Mouse (Mus musculus) gastrocnemius, postnatal 36 days (tissue): ENCODE results near the gene Pou6f1. TPM values are rescaled to one million over a fixed set of nuclear protein-coding genes. Genes with fewer than 3 reads are reported as not detected.

Source experiments
- DNase-seq, 2 experiments: peaks; one replicate each; pipeline ENCODE4 v3.0.0; 2022
- intact Hi-C: fragments of 180-260 bp; cut with DNase I; formaldehyde crosslinking; loops from one replicate; pipeline ENCODE4 v1.15.1; 2025
- microRNA-seq, 2 experiments: library from miRNA; unstranded; fragments of <30 nt; microRNA quantifications; one replicate each; pipeline ENCODE4 v1.2.0; 2021
- total RNA-seq, 2 experiments: library from RNA; stranded (reverse); gene quantifications; 2 replicates each; pipeline ENCODE4 v1.2.3; 2021

Gene Pou6f1
- total RNA-seq, 2 experiments from 2014 or later = 10.4 to 14.1 TPM

DNA sequence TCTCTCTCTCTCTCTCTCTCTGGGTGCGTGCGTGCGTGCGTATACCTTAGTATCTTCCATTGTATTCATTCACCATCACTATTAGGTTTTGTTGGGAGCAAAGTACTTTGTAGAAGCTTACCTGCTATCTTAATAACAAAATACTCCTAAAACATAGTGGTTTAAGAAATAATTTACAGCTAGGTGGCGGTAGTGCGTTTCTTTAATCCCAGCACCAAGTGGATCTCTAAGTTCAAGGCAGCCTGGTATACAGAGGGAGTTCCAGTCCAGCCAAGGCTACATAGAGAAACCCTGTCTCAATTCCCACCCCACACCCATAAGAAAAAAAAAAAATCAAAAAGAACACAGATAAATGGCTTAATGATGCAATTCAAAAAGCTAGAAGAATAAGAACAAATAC is 61.9 kb downstream of the Pou6f1 start:
- DNase-seq = no peak
- intact Hi-C loops = loop anchor here (2.0 kb wide), 1 partner anchor 75 kb away; no protein-coding TSS in a partner anchor

DNA sequence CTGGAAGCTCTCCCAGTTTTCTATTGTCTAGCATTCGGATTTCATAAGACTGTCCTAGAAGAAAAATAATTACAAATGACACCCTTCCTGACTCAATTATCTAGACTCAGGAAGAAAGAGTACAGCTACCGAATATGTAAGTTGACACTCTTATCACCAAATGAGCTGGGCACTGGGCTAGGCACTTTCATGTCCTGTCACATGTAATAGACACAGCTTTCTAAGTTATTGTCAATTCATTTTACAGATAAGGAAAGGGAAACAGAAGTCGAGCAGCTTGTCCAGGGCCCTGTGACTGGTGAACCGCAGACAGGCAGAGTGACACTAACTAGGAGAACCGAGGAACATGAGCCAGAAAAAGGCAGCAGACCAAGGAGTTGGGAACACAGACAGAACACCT is 71.9 kb downstream of the Pou6f1 start:
- intact Hi-C loops = no loop called here
- DNase-seq = no peak

DNA sequence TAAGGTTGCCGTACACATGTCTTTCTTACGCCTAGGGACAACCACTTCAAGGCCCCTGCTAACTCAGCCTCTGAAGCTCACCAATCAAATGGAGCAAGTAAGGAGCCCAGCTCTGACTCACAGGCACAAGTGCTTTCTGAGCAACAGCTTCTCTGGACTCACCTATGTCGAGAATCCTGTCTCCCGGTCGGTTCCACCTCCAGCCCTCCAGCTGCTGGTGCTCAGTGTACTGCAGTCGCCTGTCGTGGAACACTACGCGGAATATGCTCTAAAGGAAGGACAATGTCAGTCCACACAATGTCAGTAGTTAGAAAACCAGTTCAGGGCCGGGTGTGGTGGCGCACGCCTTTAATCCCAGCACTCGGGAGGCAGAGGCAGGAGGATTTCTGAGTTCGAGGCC is 74.4 kb downstream of the Pou6f1 start:
- intact Hi-C loops = no loop called here
- DNase-seq = no peak

Small RNAs within 50 kb of the gene (microRNA-seq; reads per million reads assigned to microRNA genes)
- 0 reads per million in 2 experiments for gene Mir6961

Other genes with a start within 250 kb of the Pou6f1 start
- not detected for gene Methig1, start 246.8 kb downstream of the Pou6f1 start, total RNA-seq
- under 1 TPM; 0.20 to 0.25 TPM for gene Mettl7a2, start 246.8 kb downstream of the Pou6f1 start, total RNA-seq
- not detected for gene Higd1c, start 235.4 kb downstream of the Pou6f1 start, total RNA-seq
- gene Gm5475, start 177.8 kb downstream of the Pou6f1 start, total RNA-seq = not detected
- 10 to 100 TPM; 37.5 to 48.9 TPM for gene Slc11a2, start 174.9 kb downstream of the Pou6f1 start, total RNA-seq
- gene Letmd1, start 131.0 kb downstream of the Pou6f1 start, total RNA-seq = 1 to 10 TPM; 8.0 to 9.3 TPM
- gene Csrnp2, start 104.5 kb downstream of the Pou6f1 start, total RNA-seq = 1 to 10 TPM; 2.3 to 2.5 TPM
- gene Tfcp2, start 48.0 kb downstream of the Pou6f1 start, total RNA-seq = 10 to 100 TPM in 1 of 2 experiments, 1 to 10 TPM in 1; 9.2 to 10.8 TPM
- 10 to 100 TPM; 50.3 to 66.5 TPM for gene Dazap2, start 15.4 kb upstream of the Pou6f1 start, total RNA-seq
- 1 to 10 TPM; 2.4 to 4.1 TPM for gene Smagp, start 37.0 kb upstream of the Pou6f1 start, total RNA-seq
- 1 to 10 TPM in 1 of 2 experiments, under 1 TPM in 1; 0.44 to 1.1 TPM for gene Bin2, start 69.6 kb upstream of the Pou6f1 start, total RNA-seq
- not detected for gene Cela1, start 87.9 kb upstream of the Pou6f1 start, total RNA-seq
- gene Galnt6, start 129.4 kb upstream of the Pou6f1 start, total RNA-seq = under 1 TPM; 0.17 to 0.20 TPM
- gene Slc4a8, start 161.8 kb upstream of the Pou6f1 start, total RNA-seq = 1 to 10 TPM; 1.6 to 2.0 TPM